Mouse (Mus musculus) E14TG2a.4 (cell line): ENCODE measurements around the gene Gm10717.
"Not testable (repeated sequence)": the region's sequence is repeated elsewhere in the genome, so short reads cannot be mapped to it uniquely, and the experiment has no call there.

Experiments
- CTCF ChIP-seq: conservative IDR thresholded peaks from 2 replicates; pipeline ENCODE4 v1.5.1; 2014; ENCODE audit warnings: low read length
- NANOG ChIP-seq: IDR thresholded peaks from 2 replicates; pipeline ENCODE4 v1.6.1; 2014; ENCODE audit warnings: borderline replicate concordance, low read length, mixed read lengths
- POU5F1 ChIP-seq: IDR thresholded peaks from 2 replicates; pipeline ENCODE4 v1.6.1; 2014; ENCODE audit warnings: low read length, borderline replicate concordance

- not testable (repeated sequence) for TF ChIP-seq CTCF, POU5F1, NANOG
Measured at GRCm38 (mm10) chr9:3025653-3026052, 436 bp downstream of the Gm10717 start.
